Mouse (Mus musculus): ENCODE data around the gene Plpp1. TPM values are rescaled to one million over a fixed set of nuclear protein-coding genes. Genes with fewer than 3 reads are reported as not detected.

The Plpp1 gene
- polyA plus RNA-seq, 1 experiment from 2014 or later, result 65.1 TPM

- no peak for DNase-seq (ENCODE audit: low spot score)
- Histone ChIP-seq H3K4me1 (replicated peaks; ENCODE audit: control insufficient read depth, insufficient read depth, low read length) (peaks cover 14% of the 10 kb centered on the region; the same call in 1 of the 2 replicates), H3K27ac (no peak overlapping the region), H3K36me3 (replicated peaks; ENCODE audit: control insufficient read depth, insufficient read depth) (peaks cover 20% of the 10 kb centered on the region), H3K9me3 (ENCODE audit: control insufficient read depth, low read length) (no peaks in the 10 kb centered on the region), H3K4me3 (replicated peaks; ENCODE audit: low read length) (no peak overlapping the region), H3K9ac (no peak overlapping the region), H3K27me3 (ENCODE audit: control insufficient read depth, insufficient read depth, low read length) (no peaks in the 10 kb centered on the region), H3K4me2 (replicated peaks) (no peak overlapping the region)
- WGBS, result 85% methylated on average over 10 of the region's 10 CpGs
- no peak for ATAC-seq (ENCODE audit: low FRiP score)
Observed at GRCm38 (mm10) chr13:112807936-112808667, 7.5 kb downstream of the Plpp1 start.

GRCm38 (mm10) chr13:112809504-112810247 lies 9.1 kb downstream of the Plpp1 start:
- Histone ChIP-seq H3K9me3 (ENCODE audit: control insufficient read depth, low read length) (no peaks in the 10 kb centered on the region), H3K4me2 (replicated peaks) (no peak overlapping the region), H3K4me1 (replicated peaks; ENCODE audit: control insufficient read depth, insufficient read depth, low read length) (0 out of 2 replicates have a peak, but pooled peaks cover 8% of the 10 kb centered on the region), H3K4me3 (replicated peaks; ENCODE audit: low read length) (no peak overlapping the region), H3K27me3 (ENCODE audit: control insufficient read depth, insufficient read depth, low read length) (no peaks in the 10 kb centered on the region), H3K36me3 (replicated peaks; ENCODE audit: control insufficient read depth, insufficient read depth) (peaks cover 20% of the 10 kb centered on the region), H3K27ac (no peak overlapping the region), H3K9ac (no peak overlapping the region; the same call in 1 of the 2 replicates)
- ATAC-seq (ENCODE audit: low FRiP score) (no peak), DNase-seq (ENCODE audit: low spot score) (no peak)
- 82% methylated on average over 7 of the region's 7 CpGs for WGBS

GRCm38 (mm10) chr13:112810248-112810645 lies 9.7 kb downstream of the Plpp1 start:
- WGBS, result 77% methylated on average over 4 of the region's 4 CpGs
- H3K4me2 ChIP-seq (replicated peaks), result no peak overlapping the region

GRCm38 (mm10) chr13:112810751-112811150 lies 10.2 kb downstream of the Plpp1 start:
- WGBS, result 35% methylated on average over 9 of the region's 9 CpGs
- Histone ChIP-seq H3K4me2 (replicated peaks) (no peak overlapping the region), H3K4me3 (replicated peaks; ENCODE audit: low read length) (no peak overlapping the region), H3K9ac (no peak overlapping the region), H3K9me3 (ENCODE audit: control insufficient read depth, low read length) (no peaks in the 10 kb centered on the region), H3K4me1 (replicated peaks; ENCODE audit: control insufficient read depth, insufficient read depth, low read length) (0 out of 2 replicates have a peak, but pooled peaks cover 8% of the 10 kb centered on the region), H3K27me3 (ENCODE audit: control insufficient read depth, insufficient read depth, low read length) (no peaks in the 10 kb centered on the region), H3K36me3 (replicated peaks; ENCODE audit: control insufficient read depth, insufficient read depth) (peaks cover 17% of the 10 kb centered on the region), H3K27ac (no peak overlapping the region)
- DNase-seq (ENCODE audit: low spot score), result no peak
- no peak for ATAC-seq (ENCODE audit: low FRiP score)

More at GRCm38 (mm10) chr13:112810248-112810645, 9.7 kb downstream of the Plpp1 start:
- ATAC-seq (ENCODE audit: low FRiP score), result no peak
- H3K4me1 ChIP-seq (replicated peaks; ENCODE audit: control insufficient read depth, insufficient read depth, low read length), result 0 out of 2 replicates have a peak, but pooled peaks cover 8% of the 10 kb centered on the region
- H3K4me3 ChIP-seq (replicated peaks; ENCODE audit: low read length), result no peak overlapping the region
- DNase-seq (ENCODE audit: low spot score), result no peak
- no peaks in the 10 kb centered on the region for H3K27me3 ChIP-seq (ENCODE audit: control insufficient read depth, insufficient read depth, low read length)
- no peak overlapping the region for H3K27ac ChIP-seq
- H3K9me3 ChIP-seq (ENCODE audit: control insufficient read depth, low read length), result no peaks in the 10 kb centered on the region
- no peak overlapping the region; the same call in 1 of the 2 replicates for H3K9ac ChIP-seq
- H3K36me3 ChIP-seq (replicated peaks; ENCODE audit: control insufficient read depth, insufficient read depth), result peaks cover 20% of the 10 kb centered on the region

- 0 out of 2 replicates have a peak, but pooled peaks cover 8% of the 10 kb centered on the region for H3K4me1 ChIP-seq (replicated peaks; ENCODE audit: control insufficient read depth, insufficient read depth, low read length)
- H3K9ac ChIP-seq, result no peak overlapping the region
- H3K9me3 ChIP-seq (ENCODE audit: control insufficient read depth, low read length), result no peaks in the 10 kb centered on the region
- no peak overlapping the region for H3K4me3 ChIP-seq (replicated peaks; ENCODE audit: low read length)
- peaks cover 6% of the 10 kb centered on the region for H3K36me3 ChIP-seq (replicated peaks; ENCODE audit: control insufficient read depth, insufficient read depth)
- ATAC-seq (ENCODE audit: low FRiP score) (no peak), DNase-seq (ENCODE audit: low spot score) (no peak)
- WGBS, result 86% methylated on average over 8 of the region's 8 CpGs
- no peak overlapping the region for H3K4me2 ChIP-seq (replicated peaks)
- H3K27ac ChIP-seq, result no peak overlapping the region
- H3K27me3 ChIP-seq (ENCODE audit: control insufficient read depth, insufficient read depth, low read length), result no peaks in the 10 kb centered on the region
Observed at GRCm38 (mm10) chr13:112811708-112812403, 11.3 kb downstream of the Plpp1 start.

- no peak overlapping the region for H3K27ac ChIP-seq
- 92% methylated on average over 3 of the region's 3 CpGs for WGBS
- no peak overlapping the region for H3K4me3 ChIP-seq (replicated peaks; ENCODE audit: low read length)
- DNase-seq (ENCODE audit: low spot score) (no peak), ATAC-seq (ENCODE audit: low FRiP score) (no peak)
- H3K9ac ChIP-seq, result no peak overlapping the region
- 0 out of 2 replicates have a peak, but pooled peaks cover 3% of the 10 kb centered on the region for H3K4me1 ChIP-seq (replicated peaks; ENCODE audit: control insufficient read depth, insufficient read depth, low read length)
- no peaks in the 10 kb centered on the region for H3K36me3 ChIP-seq (replicated peaks; ENCODE audit: control insufficient read depth, insufficient read depth)
- H3K4me2 ChIP-seq (replicated peaks), result no peak overlapping the region
- no peaks in the 10 kb centered on the region for H3K9me3 ChIP-seq (ENCODE audit: control insufficient read depth, low read length)
- no peaks in the 10 kb centered on the region for H3K27me3 ChIP-seq (ENCODE audit: control insufficient read depth, insufficient read depth, low read length)
Observed at GRCm38 (mm10) chr13:112815996-112816395, 15.4 kb downstream of the Plpp1 start.

GRCm38 (mm10) chr13:112818125-112818524 lies 17.5 kb downstream of the Plpp1 start:
- Histone ChIP-seq H3K4me2 (replicated peaks) (no peak overlapping the region), H3K36me3 (replicated peaks; ENCODE audit: control insufficient read depth, insufficient read depth) (no peaks in the 10 kb centered on the region), H3K27me3 (ENCODE audit: control insufficient read depth, insufficient read depth, low read length) (no peaks in the 10 kb centered on the region), H3K4me1 (replicated peaks; ENCODE audit: control insufficient read depth, insufficient read depth, low read length) (no peaks in the 10 kb centered on the region), H3K4me3 (replicated peaks; ENCODE audit: low read length) (no peak overlapping the region), H3K9ac (no peak overlapping the region), H3K9me3 (ENCODE audit: control insufficient read depth, low read length) (no peaks in the 10 kb centered on the region), H3K27ac (no peak overlapping the region)
- DNase-seq (ENCODE audit: low spot score) (no peak), ATAC-seq (ENCODE audit: low FRiP score) (no peak)
- 92% methylated on average over 3 of the region's 3 CpGs for WGBS

GRCm38 (mm10) chr13:112822413-112822812 lies 21.8 kb downstream of the Plpp1 start:
- WGBS, result 81% methylated on average over 3 of the region's 3 CpGs

More at GRCm38 (mm10) chr13:112822413-112822812, 21.8 kb downstream of the Plpp1 start:
- H3K27me3 ChIP-seq (ENCODE audit: control insufficient read depth, insufficient read depth, low read length), result no peaks in the 10 kb centered on the region
- no peaks in the 10 kb centered on the region for H3K36me3 ChIP-seq (replicated peaks; ENCODE audit: control insufficient read depth, insufficient read depth)
- no peak overlapping the region for H3K4me3 ChIP-seq (replicated peaks; ENCODE audit: low read length)
- no peak overlapping the region for H3K4me2 ChIP-seq (replicated peaks)
- DNase-seq (ENCODE audit: low spot score) (no peak), ATAC-seq (ENCODE audit: low FRiP score) (no peak)
- H3K9me3 ChIP-seq (ENCODE audit: control insufficient read depth, low read length), result no peaks in the 10 kb centered on the region
- H3K4me1 ChIP-seq (replicated peaks; ENCODE audit: control insufficient read depth, insufficient read depth, low read length), result no peaks in the 10 kb centered on the region
- no peak overlapping the region for H3K27ac ChIP-seq
- H3K9ac ChIP-seq, result no peak overlapping the region
